Mouse (Mus musculus) activated CD4-positive, CD25-positive, alpha-beta regulatory T cell, adult 4 months (primary cell): Measurements from ENCODE around the gene U2af1l4. TPM values are rescaled to one million over a fixed set of nuclear protein-coding genes. Genes with fewer than 3 reads are reported as not detected.

Source experiments
- ATAC-seq: one replicate; pipeline ENCODE4 v1.8.0; 2017
- polyA plus RNA-seq, 2 experiments: library from polyadenylated mRNA; unstranded; fragments of 100-300 nt; shearing (Covaris generic); gene quantifications; one replicate each; pipeline ENCODE4 v1.2.1; 2017

Gene U2af1l4
- polyA plus RNA-seq, 2 experiments from 2014 or later: 55.1 to 58.9 TPM

- ATAC-seq: peak; percentile 65
Observed at GRCm38 (mm10) chr7:30613529-30614112, 50.5 kb downstream of the U2af1l4 start.

GRCm38 (mm10) chr7:30614454-30614853 is 51.4 kb downstream of the U2af1l4 start:
- ATAC-seq: no peak

Other genes with a start within 250 kb of the U2af1l4 start
- gene Syne4, start 248.5 kb upstream of the U2af1l4 start, polyA plus RNA-seq: 1 to 10 TPM; 2.9 to 6.4 TPM
- gene E130208F15Rik, start 241.6 kb upstream of the U2af1l4 start, polyA plus RNA-seq: not detected
- gene Sdhaf1, start 239.4 kb upstream of the U2af1l4 start, polyA plus RNA-seq: 1 to 10 TPM; 4.2 to 8.5 TPM
- gene Lrfn3, start 200.5 kb upstream of the U2af1l4 start, polyA plus RNA-seq: not detected
- gene Tyrobp, start 149.5 kb upstream of the U2af1l4 start, polyA plus RNA-seq: 1 to 10 TPM in 1 of 2 experiments, not detected in 1; 8.1 TPM
- gene Hcst, start 143.4 kb upstream of the U2af1l4 start, polyA plus RNA-seq: 100 to 1,000 TPM; 433 to 632 TPM
- gene Nfkbid, start 141.6 kb upstream of the U2af1l4 start, polyA plus RNA-seq: 10 to 100 TPM; 36.5 to 41.2 TPM
- 1 to 10 TPM; 3.0 to 4.3 TPM for gene Aplp1, start 117.8 kb upstream of the U2af1l4 start, polyA plus RNA-seq
- not detected for gene Kirrel2, start 105.6 kb upstream of the U2af1l4 start, polyA plus RNA-seq
- gene Nphs1, start 105.0 kb upstream of the U2af1l4 start, polyA plus RNA-seq: under 1 TPM in 1 of 2 experiments, not detected in 1; 0.24 TPM
- not detected for gene Prodh2, start 69.7 kb upstream of the U2af1l4 start, polyA plus RNA-seq
- 1 to 10 TPM; 1.0 to 1.1 TPM for gene Arhgap33, start 28.2 kb upstream of the U2af1l4 start, polyA plus RNA-seq
- gene Hspb6, start 11.1 kb upstream of the U2af1l4 start, polyA plus RNA-seq: 1 to 10 TPM; 1.8 to 2.5 TPM
- gene Proser3, start 11.0 kb upstream of the U2af1l4 start, polyA plus RNA-seq: 1 to 10 TPM; 2.5 to 4.8 TPM
- 100 to 1,000 TPM in 1 of 2 experiments, 10 to 100 TPM in 1; 93.6 to 106 TPM for gene Lin37, start 3.5 kb upstream of the U2af1l4 start, polyA plus RNA-seq
- 10 to 100 TPM; 57.9 to 60.0 TPM for gene Gm49396, start within 50 bp of the U2af1l4 start, polyA plus RNA-seq
- gene Psenen, start 326 bp downstream of the U2af1l4 start, polyA plus RNA-seq: 100 to 1,000 TPM; 279 to 335 TPM
- gene Igflr1, start 2.1 kb downstream of the U2af1l4 start, polyA plus RNA-seq: 100 to 1,000 TPM; 162 to 234 TPM
- 10 to 100 TPM; 14.9 to 16.9 TPM for gene Kmt2b, start 25.4 kb downstream of the U2af1l4 start, polyA plus RNA-seq
- 10 to 100 TPM; 15.8 to 19.7 TPM for gene Zbtb32, start 35.6 kb downstream of the U2af1l4 start, polyA plus RNA-seq
- 1 to 10 TPM; 2.2 to 3.3 TPM for gene Upk1a, start 49.5 kb downstream of the U2af1l4 start, polyA plus RNA-seq
- gene Cox6b1, start 62.9 kb downstream of the U2af1l4 start, polyA plus RNA-seq: 100 to 1,000 TPM; 421 to 746 TPM
- not detected for gene Etv2, start 72.6 kb downstream of the U2af1l4 start, polyA plus RNA-seq
- 10 to 100 TPM; 25.6 to 37.9 TPM for gene Rbm42, start 87.0 kb downstream of the U2af1l4 start, polyA plus RNA-seq
- gene Haus5, start 101.7 kb downstream of the U2af1l4 start, polyA plus RNA-seq: 10 to 100 TPM; 20.0 to 20.4 TPM
- gene Pmis2, start 108.3 kb downstream of the U2af1l4 start, polyA plus RNA-seq: not detected
- gene 2200002J24Rik, start 135.6 kb downstream of the U2af1l4 start, polyA plus RNA-seq: not detected
- not detected for gene Atp4a, start 148.9 kb downstream of the U2af1l4 start, polyA plus RNA-seq
- 10 to 100 TPM; 46.6 to 48.1 TPM for gene Tmem147, start 166.2 kb downstream of the U2af1l4 start, polyA plus RNA-seq
- not detected for gene Gapdhs, start 180.4 kb downstream of the U2af1l4 start, polyA plus RNA-seq
- gene Sbsn, start 188.2 kb downstream of the U2af1l4 start, polyA plus RNA-seq: under 1 TPM in 1 of 2 experiments, not detected in 1; 0.69 TPM
- gene Dmkn, start 200.5 kb downstream of the U2af1l4 start, polyA plus RNA-seq: under 1 TPM in 1 of 2 experiments, not detected in 1; 0.17 TPM
- gene Krtdap, start 224.6 kb downstream of the U2af1l4 start, polyA plus RNA-seq: not detected